Mouse (Mus musculus) fat pad, adult 2 months (tissue): Measurements from ENCODE around the gene Thsd7b.

ENCODE experiments used
- DNase-seq: peaks from one replicate; pipeline ENCODE4 v3.0.0-alpha.2; 2011; ENCODE audit warnings: low read depth, low spot score; ENCODE audit errors: extremely low read depth

Thsd7b gene

GRCm38 (mm10) chr1:129272982-129273937 is at the start of gene Thsd7b:
Gene Thsd7b (plus strand): TSS chr1:129273302.
- DNase-seq = no peak

- DNase-seq = no peak
Measured at GRCm38 (mm10) chr1:129244292-129244691, 28.8 kb upstream of the Thsd7b start.

GRCm38 (mm10) chr1:129250704-129251443 is 22.2 kb upstream of the Thsd7b start:
- no peak for DNase-seq

GRCm38 (mm10) chr1:129266684-129267083 is 6.4 kb upstream of the Thsd7b start:
- DNase-seq = no peak

GRCm38 (mm10) chr1:129304173-129304572 is 31.1 kb downstream of the Thsd7b start:
- DNase-seq = no peak

- DNase-seq = no peak
Measured at GRCm38 (mm10) chr1:129324388-129324787, 51.3 kb downstream of the Thsd7b start.

- no peak for DNase-seq
Measured at GRCm38 (mm10) chr1:129324798-129325197, 51.7 kb downstream of the Thsd7b start.

GRCm38 (mm10) chr1:129356631-129357030 is 83.5 kb downstream of the Thsd7b start:
- DNase-seq = no peak

- DNase-seq = no peak
Measured at GRCm38 (mm10) chr1:129357378-129357777, 84.3 kb downstream of the Thsd7b start.

GRCm38 (mm10) chr1:129363368-129363767 is 90.3 kb downstream of the Thsd7b start:
- no peak for DNase-seq

GRCm38 (mm10) chr1:129364828-129365227 is 91.7 kb downstream of the Thsd7b start:
- no peak for DNase-seq

- no peak for DNase-seq
Measured at GRCm38 (mm10) chr1:129365590-129365989, 92.5 kb downstream of the Thsd7b start.

- no peak for DNase-seq
Measured at GRCm38 (mm10) chr1:129386479-129386878, 113.4 kb downstream of the Thsd7b start.

- DNase-seq = no peak
Measured at GRCm38 (mm10) chr1:129411584-129411983, 138.5 kb downstream of the Thsd7b start.

GRCm38 (mm10) chr1:129421581-129421980 is 148.5 kb downstream of the Thsd7b start:
- DNase-seq = no peak

- no peak for DNase-seq
Measured at GRCm38 (mm10) chr1:129464414-129464813, 191.3 kb downstream of the Thsd7b start.

- no peak for DNase-seq
Measured at GRCm38 (mm10) chr1:129473504-129473903, 200.4 kb downstream of the Thsd7b start.

GRCm38 (mm10) chr1:129484266-129485031 is 211.3 kb downstream of the Thsd7b start:
- no peak for DNase-seq

- DNase-seq = no peak
Measured at GRCm38 (mm10) chr1:129491136-129491535, 218.0 kb downstream of the Thsd7b start.

GRCm38 (mm10) chr1:129493929-129494328 is 220.8 kb downstream of the Thsd7b start:
- DNase-seq = no peak

GRCm38 (mm10) chr1:129501707-129502106 is 228.6 kb downstream of the Thsd7b start:
- no peak for DNase-seq
